Mouse (Mus musculus) C2C12 (cell line): ENCODE measurements around the gene Igf2r.

ENCODE experiments used
- CEBPB ChIP-seq: IDR thresholded peaks from one replicate; pipeline ENCODE4 v1.6.1; 2011; ENCODE audit warnings: low read depth, mild to moderate bottlenecking, control low read depth, moderate library complexity
- CTCF ChIP-seq: IDR thresholded peaks from one replicate; pipeline ENCODE4 v1.5.1; 2011; ENCODE audit not compliant: control insufficient read depth, insufficient read depth, insufficient read length
- FOSL1 ChIP-seq: IDR thresholded peaks from one replicate; pipeline ENCODE4 v1.8.0; 2011; ENCODE audit warnings: mild to moderate bottlenecking, low read length; ENCODE audit not compliant: poor library complexity, insufficient read depth, severe bottlenecking
- MAX ChIP-seq: IDR thresholded peaks from one replicate; pipeline ENCODE4 v1.6.1; 2011; ENCODE audit warnings: mild to moderate bottlenecking, control low read depth
- MYOD1 ChIP-seq: IDR thresholded peaks from one replicate; pipeline ENCODE4 v1.6.1; 2011; ENCODE audit warnings: low read depth; ENCODE audit not compliant: control insufficient read depth, insufficient read length
- USF1 ChIP-seq: IDR thresholded peaks from one replicate; pipeline ENCODE4 v1.6.1; 2011; ENCODE audit warnings: low read depth, mild to moderate bottlenecking, control low read depth, moderate library complexity

- TF ChIP-seq CTCF: no peak
- TF ChIP-seq FOSL1: no peak
- no peak for TF ChIP-seq MAX
- no peak for TF ChIP-seq CEBPB
- TF ChIP-seq MYOD1: no peak
- no peak for TF ChIP-seq USF1
Measured at GRCm38 (mm10) chr17:12801861-12802540, 32.5 kb upstream of the Igf2r start.
